Mouse (Mus musculus) forebrain, embryonic 16.5 days (tissue): ENCODE measurements around the gene Tfap2a. TPM values are rescaled to one million over a fixed set of nuclear protein-coding genes. Genes with fewer than 3 reads are reported as not detected.

Experiments used
- ATAC-seq: fragments of 200-750 bp; cut with Nextera tagmentation; 2 replicates; pipeline ENCODE4 v1.8.0; 2017; ENCODE audit warnings: mild to moderate bottlenecking, moderate library complexity
- H3K27ac ChIP-seq: fragments of 300-500 bp; sonication (generic); 2 replicates; pipeline ENCODE4 v1.5.1; 2014; ENCODE audit warnings: low read length, control low read depth
- H3K27me3 ChIP-seq: fragments of 300-500 bp; sonication (generic); replicated peaks from 2 replicates; pipeline ENCODE4 v1.6.1; 2014; ENCODE audit warnings: low read length; ENCODE audit not compliant: control insufficient read depth, insufficient read depth
- H3K36me3 ChIP-seq: fragments of 300-500 bp; sonication (generic); 2 replicates; pipeline ENCODE4 v1.6.1; 2014; ENCODE audit not compliant: control insufficient read depth, insufficient read depth
- H3K4me1 ChIP-seq: fragments of 300-500 bp; sonication (generic); replicated peaks from 2 replicates; pipeline ENCODE4 v1.6.1; 2014; ENCODE audit warnings: low read length; ENCODE audit not compliant: control insufficient read depth, insufficient read depth
- H3K4me2 ChIP-seq: fragments of 300-500 bp; sonication (generic); 2 replicates; pipeline ENCODE4 v1.6.1; 2014; ENCODE audit warnings: mild to moderate bottlenecking, low read length, control low read depth
- H3K4me3 ChIP-seq: fragments of 300-500 bp; sonication (generic); replicated peaks from 2 replicates; pipeline ENCODE4 v1.5.1; 2014; ENCODE audit warnings: mild to moderate bottlenecking, low read length, control low read depth
- H3K9ac ChIP-seq: fragments of 300-500 bp; sonication (generic); replicated peaks from 2 replicates; pipeline ENCODE4 v1.6.1; 2014; ENCODE audit warnings: low read depth, low read length, control low read depth
- H3K9me3 ChIP-seq: fragments of 300-500 bp; sonication (generic); 2 replicates; pipeline ENCODE4 v1.6.1; 2016; ENCODE audit warnings: low read length; ENCODE audit not compliant: control insufficient read depth
- WGBS: fragments of 180-500 bp; shearing (Covaris S2); extraction: QIAGEN DNeasy Blood & Tissue Kit; methylation state at CpG from one replicate; pipeline ENCODE4 v1.1.7; 2014; 5-methylcytosine and 5-hydroxymethylcytosine counted together
- polyA plus RNA-seq: library from polyadenylated mRNA; unstranded; fragments of >200 nt; fragmentation: Nextera tagmentation; extraction: Ambion mirVana; gene quantifications from 2 replicates; pipeline ENCODE4 v1.2.1, GENCODE M21; 2015

Tfap2a gene
- polyA plus RNA-seq, 1 experiment from 2014 or later = 0.41 TPM

DNA sequence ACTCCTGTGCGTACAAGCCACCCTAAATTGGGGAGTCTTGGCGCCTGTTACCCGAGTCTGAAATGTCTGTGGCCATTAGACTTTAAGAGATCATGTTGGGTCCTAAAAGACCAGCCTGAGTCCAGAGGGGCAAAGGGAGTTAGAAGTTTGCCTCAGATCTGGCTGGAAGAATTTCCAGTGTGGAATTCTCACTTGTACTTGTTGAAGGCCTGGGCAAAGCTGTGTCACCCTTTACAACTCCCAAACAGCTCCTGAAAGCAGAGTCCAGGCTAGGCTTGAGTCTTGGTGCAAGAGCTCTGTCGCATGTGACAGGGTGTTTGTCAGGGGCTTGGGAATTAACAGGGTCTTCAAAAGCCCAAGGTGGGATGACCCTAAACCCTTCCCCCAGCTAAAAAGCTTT, 5.0 kb upstream of the Tfap2a start:
- 4% methylated on average over 4 of the region's 4 CpGs for WGBS
- peaks cover 6% of the 10 kb centered on the region for H3K9me3 ChIP-seq
- no peak overlapping the region for H3K27ac ChIP-seq
- H3K36me3 ChIP-seq = no peaks in the 10 kb centered on the region
- no peak overlapping the region for H3K4me2 ChIP-seq
- peaks cover 79% of the 10 kb centered on the region for H3K27me3 ChIP-seq
- H3K9ac ChIP-seq = no peak overlapping the region
- no peak for ATAC-seq
- H3K4me1 ChIP-seq = peaks cover 3% of the 10 kb centered on the region
- no peak overlapping the region for H3K4me3 ChIP-seq

DNA sequence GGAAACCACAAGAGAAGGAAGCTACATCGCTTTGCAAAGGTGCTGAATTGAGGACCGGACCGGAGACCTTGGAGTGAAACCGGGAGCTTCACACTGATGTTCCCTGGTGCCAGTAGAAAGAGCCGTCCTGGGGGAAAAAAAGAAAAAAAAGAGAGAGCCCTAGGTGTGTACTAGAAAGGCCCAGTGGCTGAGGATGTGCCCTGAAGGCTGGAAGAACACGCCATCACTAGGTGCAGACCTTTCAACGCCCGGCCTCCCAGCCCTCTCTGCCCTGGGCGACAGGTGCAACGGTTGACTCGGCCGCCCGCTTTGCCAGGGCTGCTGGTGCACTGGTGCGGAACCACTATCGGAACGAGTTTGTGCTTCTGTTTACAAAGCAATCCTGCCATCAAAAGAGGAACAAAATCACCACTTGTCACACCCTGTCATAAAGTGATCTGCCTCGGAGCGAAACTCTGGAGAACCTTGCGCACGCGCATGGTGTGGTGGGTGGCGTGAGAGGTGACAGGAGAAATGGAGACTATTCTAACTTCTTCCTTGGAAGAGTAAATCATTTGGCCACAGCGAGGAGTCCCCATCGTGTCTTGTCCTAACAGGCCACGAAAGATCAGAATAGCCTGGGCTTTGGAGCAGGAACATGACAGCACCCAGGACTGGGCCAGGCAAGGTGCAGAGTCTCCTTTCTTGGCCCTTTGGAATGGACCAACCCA, 3.8 kb upstream of the Tfap2a start:
- peaks cover 91% of the 10 kb centered on the region for H3K27me3 ChIP-seq
- no peak overlapping the region for H3K9ac ChIP-seq
- H3K4me1 ChIP-seq = peaks cover 7% of the 10 kb centered on the region
- no peaks in the 10 kb centered on the region for H3K36me3 ChIP-seq
- H3K4me3 ChIP-seq = no peak overlapping the region
- no peak for ATAC-seq
- no peak overlapping the region for H3K4me2 ChIP-seq
- 1% methylated on average over 25 of the region's 25 CpGs for WGBS
- H3K9me3 ChIP-seq = peaks cover 6% of the 10 kb centered on the region
- H3K27ac ChIP-seq = no peak overlapping the region

DNA sequence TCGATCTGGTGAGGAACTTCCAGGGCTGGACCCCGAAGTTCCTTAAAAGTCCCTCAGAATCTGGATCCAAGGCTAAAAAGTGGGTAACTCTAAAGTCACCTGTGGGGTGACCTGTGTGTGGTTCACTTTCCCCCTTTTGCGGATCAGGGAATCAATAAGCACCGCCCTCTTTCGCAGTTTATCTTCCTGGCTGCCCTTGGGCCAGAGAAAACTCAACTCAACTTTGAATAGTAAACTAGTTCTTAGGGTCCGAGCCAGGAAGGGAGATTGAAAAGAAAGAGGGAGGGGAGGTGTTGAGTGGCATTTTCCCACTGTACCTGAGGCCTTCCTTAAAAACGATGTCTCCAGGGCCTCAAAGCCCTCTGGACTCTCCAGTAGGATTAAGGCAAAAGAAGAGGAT, 3.3 kb upstream of the Tfap2a start:
- no peak for ATAC-seq
- no peak overlapping the region for H3K27ac ChIP-seq
- H3K36me3 ChIP-seq = no peaks in the 10 kb centered on the region
- peaks cover 6% of the 10 kb centered on the region for H3K9me3 ChIP-seq
- H3K27me3 ChIP-seq = peaks cover 96% of the 10 kb centered on the region
- WGBS = 0% methylated on average over 7 of the region's 7 CpGs
- no peak overlapping the region for H3K4me2 ChIP-seq
- H3K4me3 ChIP-seq = no peak overlapping the region
- H3K9ac ChIP-seq = no peak overlapping the region
- H3K4me1 ChIP-seq = peaks cover 7% of the 10 kb centered on the region

DNA sequence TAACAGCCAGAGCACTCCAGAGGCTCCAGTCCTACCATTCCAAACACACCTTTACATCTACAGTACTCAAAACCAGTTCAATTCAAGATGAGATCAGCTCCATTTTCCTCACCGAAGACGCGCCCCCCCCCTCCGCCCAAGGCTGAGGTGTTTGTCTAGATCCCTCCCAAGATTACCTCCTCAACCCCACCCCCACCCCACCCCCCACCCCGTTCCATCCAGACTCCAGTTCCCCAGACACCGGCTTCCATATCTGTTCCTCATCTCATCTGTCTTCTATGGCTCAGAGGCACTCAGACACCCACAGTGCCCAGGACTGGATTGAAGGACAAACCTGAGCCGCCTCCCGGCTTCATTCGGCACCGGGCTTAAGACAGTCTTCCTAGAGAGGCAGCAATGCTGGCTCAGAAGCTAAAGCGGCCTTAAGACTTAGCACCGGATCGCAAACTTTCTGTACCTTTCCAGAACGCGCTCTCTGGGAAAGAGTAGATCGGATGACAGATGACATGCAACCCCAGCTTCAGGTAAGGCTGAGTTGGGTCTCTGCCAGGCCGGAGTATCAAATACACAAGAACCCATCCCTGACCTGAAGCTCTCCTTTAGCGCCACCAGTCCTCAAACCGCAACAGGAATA, 2.7 kb upstream of the Tfap2a start:
- no peak for ATAC-seq
- H3K27me3 ChIP-seq = peaks cover 96% of the 10 kb centered on the region
- H3K9ac ChIP-seq = no peak overlapping the region
- no peaks in the 10 kb centered on the region for H3K36me3 ChIP-seq
- H3K4me3 ChIP-seq = no peak overlapping the region
- WGBS = 1% methylated on average over 19 of the region's 19 CpGs
- no peak overlapping the region for H3K4me2 ChIP-seq
- H3K9me3 ChIP-seq = peaks cover 5% of the 10 kb centered on the region
- H3K4me1 ChIP-seq = peaks cover 7% of the 10 kb centered on the region
- H3K27ac ChIP-seq = no peak overlapping the region

DNA sequence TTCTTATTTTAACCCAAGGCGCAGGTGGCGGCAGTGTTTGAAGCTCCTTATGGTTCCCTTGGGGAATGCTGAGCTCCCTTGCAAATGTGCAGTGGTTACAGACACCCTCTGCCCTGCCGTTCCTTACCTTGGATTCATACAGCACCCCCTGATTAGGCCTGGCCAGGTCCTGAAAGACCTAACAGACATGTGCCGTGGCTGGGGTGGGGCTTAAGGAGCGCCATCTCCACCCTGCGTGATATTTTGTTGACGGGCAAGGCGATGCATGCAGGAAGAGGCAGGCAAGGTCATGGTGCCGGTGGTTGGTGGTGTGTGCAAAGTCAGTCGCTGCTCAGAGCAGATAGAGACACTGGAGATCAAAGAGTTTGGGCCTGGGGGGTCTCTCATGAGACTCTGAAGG, 1.7 kb upstream of the Tfap2a start:
- ATAC-seq = no peak
- H3K36me3 ChIP-seq = no peaks in the 10 kb centered on the region
- H3K4me2 ChIP-seq = no peak overlapping the region
- H3K27ac ChIP-seq = no peak overlapping the region
- no peak overlapping the region for H3K4me3 ChIP-seq
- no peaks in the 10 kb centered on the region for H3K9me3 ChIP-seq
- peaks cover 10% of the 10 kb centered on the region for H3K4me1 ChIP-seq
- H3K27me3 ChIP-seq = peaks cover 95% of the 10 kb centered on the region
- no peak overlapping the region for H3K9ac ChIP-seq
- WGBS = 2% methylated on average over 10 of the region's 10 CpGs

DNA sequence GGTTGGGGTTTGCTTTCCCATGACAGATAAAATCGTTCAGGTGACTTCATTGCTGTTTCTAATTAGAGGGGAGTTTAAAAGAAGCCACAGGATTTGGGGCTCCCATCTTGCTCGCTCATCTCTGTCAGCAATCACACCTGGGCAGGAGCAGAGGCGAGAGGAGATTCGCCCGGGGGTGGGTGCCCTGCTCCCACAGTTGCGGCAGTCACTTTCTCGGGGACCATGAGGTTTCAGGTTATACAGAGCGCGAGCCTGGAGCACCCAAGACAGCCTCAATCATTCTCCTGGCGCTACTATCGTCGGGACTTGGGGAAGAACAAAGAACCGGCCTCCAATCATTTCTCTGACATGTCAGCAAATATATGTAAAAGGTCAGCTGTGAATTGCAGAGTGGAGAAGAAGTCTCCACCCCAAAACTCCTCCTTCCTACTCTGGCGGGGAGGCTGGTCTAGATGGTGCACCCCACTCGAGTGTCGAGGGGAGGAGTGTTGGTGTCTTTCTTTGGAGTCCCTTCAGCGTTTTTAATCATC, 1.0 kb upstream of the Tfap2a start:
- no peak for ATAC-seq
- H3K27ac ChIP-seq = no peak overlapping the region
- peaks cover 90% of the 10 kb centered on the region for H3K27me3 ChIP-seq
- WGBS = under 1% methylated on average over 17 of the region's 17 CpGs
- no peaks in the 10 kb centered on the region for H3K36me3 ChIP-seq
- H3K4me2 ChIP-seq = no peak overlapping the region
- H3K4me1 ChIP-seq = peaks cover 12% of the 10 kb centered on the region
- H3K9ac ChIP-seq = no peak overlapping the region
- no peak overlapping the region for H3K4me3 ChIP-seq
- no peaks in the 10 kb centered on the region for H3K9me3 ChIP-seq

DNA sequence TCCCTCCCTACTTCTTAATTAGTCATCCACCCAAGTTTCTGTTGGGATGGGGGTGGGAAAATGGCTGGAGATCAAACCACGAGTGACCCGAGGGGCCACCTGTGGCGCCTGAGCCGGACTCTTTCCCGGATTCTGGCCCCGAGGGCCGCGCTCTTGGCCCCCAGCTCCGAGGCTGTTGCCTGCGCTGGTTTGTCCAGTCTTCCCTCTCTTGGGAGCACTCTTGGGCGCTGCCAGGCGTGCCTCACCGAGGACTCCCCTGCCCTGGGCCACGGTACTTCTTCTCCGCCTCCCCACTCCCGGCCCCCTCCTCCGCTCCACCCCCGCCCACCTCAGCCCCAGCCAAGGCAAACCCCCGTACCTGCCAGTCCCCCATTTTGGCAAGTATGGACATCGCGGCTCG, 415 bp downstream of the Tfap2a start:
- peaks cover 23% of the 10 kb centered on the region for H3K4me1 ChIP-seq
- WGBS = under 1% methylated on average over 22 of the region's 22 CpGs
- no peak overlapping the region for H3K27ac ChIP-seq
- H3K4me3 ChIP-seq = no peak overlapping the region
- H3K9me3 ChIP-seq = no peaks in the 10 kb centered on the region
- no peak overlapping the region for H3K9ac ChIP-seq
- no peaks in the 10 kb centered on the region for H3K36me3 ChIP-seq
- no peak overlapping the region for H3K4me2 ChIP-seq
- H3K27me3 ChIP-seq = peaks cover 87% of the 10 kb centered on the region
- no peak for ATAC-seq

DNA sequence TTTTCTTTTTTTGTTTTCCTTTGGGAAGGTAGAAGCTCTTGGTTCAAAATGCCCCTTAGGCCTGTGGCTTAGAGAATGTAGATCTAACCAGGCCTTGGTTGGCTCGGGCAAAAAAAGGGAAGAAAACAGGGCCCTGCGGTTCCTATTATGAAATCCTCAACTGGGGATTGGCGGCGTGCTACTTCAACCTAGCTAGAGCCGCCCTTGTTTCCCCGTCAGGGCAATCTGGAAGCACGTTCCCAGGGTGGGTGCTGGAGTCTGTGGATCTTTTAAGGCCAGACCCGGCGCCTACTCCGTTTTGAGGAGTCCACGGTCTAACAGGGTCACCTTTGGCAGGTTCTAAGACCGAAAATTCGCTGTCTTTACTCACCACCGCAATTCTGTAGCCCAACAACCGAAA, 1.1 kb downstream of the Tfap2a start:
- no peak overlapping the region for H3K9ac ChIP-seq
- peaks cover 25% of the 10 kb centered on the region for H3K4me1 ChIP-seq
- H3K27ac ChIP-seq = no peak overlapping the region
- no peaks in the 10 kb centered on the region for H3K36me3 ChIP-seq
- H3K9me3 ChIP-seq = no peaks in the 10 kb centered on the region
- no peak overlapping the region for H3K4me3 ChIP-seq
- 9% methylated on average over 15 of the region's 15 CpGs for WGBS
- peaks cover 84% of the 10 kb centered on the region for H3K27me3 ChIP-seq
- no peak overlapping the region for H3K4me2 ChIP-seq
- ATAC-seq = no peak

DNA sequence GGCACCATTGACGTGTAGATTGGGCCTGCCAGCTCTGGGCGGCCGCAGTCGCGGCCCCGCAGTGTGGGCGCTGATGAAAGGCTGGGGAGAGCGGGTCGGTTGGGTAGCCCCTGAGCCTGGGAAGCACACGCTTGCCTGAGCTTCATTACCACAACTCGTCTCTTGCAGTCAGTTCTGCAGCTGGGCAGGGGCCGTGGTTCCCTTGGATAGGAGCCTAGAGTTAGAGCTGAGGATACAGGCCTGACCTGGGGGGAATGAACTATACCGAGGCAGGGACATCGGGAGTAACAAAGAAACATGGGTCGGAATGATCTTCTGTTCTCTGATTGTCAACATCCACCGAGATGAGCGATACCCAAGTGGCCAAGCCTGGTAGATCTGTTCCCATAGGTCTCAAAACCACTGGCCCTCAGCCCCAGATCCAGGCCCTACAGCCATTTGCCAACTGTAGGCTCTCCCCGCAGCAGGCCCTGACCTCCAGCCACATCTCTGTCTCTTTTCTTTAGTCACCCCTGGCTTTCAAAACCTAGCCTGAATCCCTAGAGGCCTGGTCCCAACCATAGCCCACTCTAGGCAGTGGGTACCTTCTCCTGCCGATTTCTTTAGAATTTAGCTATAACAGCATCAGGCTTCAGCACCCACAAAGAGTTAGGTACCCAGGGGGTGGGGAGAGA, 1.9 kb downstream of the Tfap2a start:
- whole genome bisulfite sequencing = 9% methylated on average over 19 of the region's 19 CpGs
- Histone ChIP-seq H3K9me3 (no peaks in the 10 kb centered on the region), H3K4me3 (no peak overlapping the region), H3K36me3 (no peaks in the 10 kb centered on the region), H3K4me2 (no peak overlapping the region), H3K27me3 (peaks cover 81% of the 10 kb centered on the region), H3K4me1 (peaks cover 29% of the 10 kb centered on the region), H3K9ac (no peak overlapping the region), H3K27ac (no peak overlapping the region)
- no peak for ATAC-seq
